Mouse (Mus musculus): Measurements from ENCODE around the gene Fam124a. TPM values are rescaled to one million over a fixed set of nuclear protein-coding genes. Genes with fewer than 3 reads are reported as not detected.
"Not testable (repeated sequence)": the region's sequence is repeated elsewhere in the genome, so short reads cannot be mapped to it uniquely, and the experiment has no call there.

Gene Fam124a
- 1 to 10 TPM; 2.9 to 4.2 TPM for total RNA-seq (2021)

- intact Hi-C loops (cut with DNase I) = loop anchor here (5.0 to 10.0 kb wide), 2 partner anchors 209 to 422 kb away; partner anchors contain the start of gene Ints6
- DNase-seq = peak; percentile 61 to 73
Measured at GRCm38 (mm10) chr14:62555309-62555829, at the start of gene Fam124a. TSS of gene Fam124a (plus strand) at chr14:62555737.

DNA sequence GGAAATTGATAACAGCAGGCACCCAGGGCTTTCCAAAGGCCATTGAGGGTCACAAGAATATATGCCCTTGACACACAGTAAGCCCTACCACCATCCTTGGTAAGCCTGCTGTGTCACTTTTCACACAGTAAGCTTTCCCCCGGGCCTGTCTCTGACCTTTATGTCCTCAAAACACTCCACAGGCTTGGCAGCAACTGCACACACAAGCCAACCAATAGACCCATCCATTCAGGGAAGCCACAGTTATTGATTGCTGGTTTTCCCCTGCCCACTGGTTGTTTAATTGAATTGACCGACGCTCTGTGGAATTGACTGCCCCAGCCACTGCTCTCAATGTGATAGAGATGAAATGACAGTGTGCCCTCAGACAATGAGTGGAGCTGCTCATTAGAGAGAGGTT is 49.3 kb upstream of the Fam124a start:
- intact Hi-C loops (cut with DNase I) = no loop called here
- no peak for DNase-seq

GRCm38 (mm10) chr14:62509350-62509749 is 46.2 kb upstream of the Fam124a start:
- intact Hi-C loops (cut with DNase I) = no loop called here
- peak; percentile 39 to 53 for DNase-seq

- DNase-seq = no peak
- intact Hi-C loops (cut with DNase I) = no loop called here
Measured at GRCm38 (mm10) chr14:62512845-62513244, 42.7 kb upstream of the Fam124a start.

DNA sequence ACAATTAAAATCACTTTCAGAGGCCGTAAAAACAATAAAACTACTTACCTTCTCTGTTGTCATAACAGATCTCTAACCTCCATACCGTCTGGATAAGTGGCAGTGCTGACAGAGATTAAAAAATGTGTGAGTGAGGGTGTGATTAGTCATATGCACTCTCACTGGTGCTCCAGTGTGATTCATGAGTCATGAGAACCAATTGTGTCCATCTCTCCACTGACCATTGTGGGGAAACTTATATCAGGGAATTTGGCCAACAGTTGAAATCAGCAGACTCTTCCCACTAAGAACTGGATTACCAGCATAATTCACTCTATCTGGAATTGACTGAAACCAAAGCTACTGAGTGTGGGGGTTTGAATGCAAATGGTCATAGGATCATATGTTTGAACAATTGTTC is 24.6 kb upstream of the Fam124a start:
- no peak for DNase-seq
- intact Hi-C loops (cut with DNase I) = no loop called here

- intact Hi-C loops (cut with DNase I) = no loop called here
- peak; percentile 12 to 30 for DNase-seq
Measured at GRCm38 (mm10) chr14:62536127-62536526, 19.4 kb upstream of the Fam124a start.

GRCm38 (mm10) chr14:62536988-62537387 is 18.5 kb upstream of the Fam124a start:
- DNase-seq = no peak
- intact Hi-C loops (cut with DNase I) = no loop called here

DNA sequence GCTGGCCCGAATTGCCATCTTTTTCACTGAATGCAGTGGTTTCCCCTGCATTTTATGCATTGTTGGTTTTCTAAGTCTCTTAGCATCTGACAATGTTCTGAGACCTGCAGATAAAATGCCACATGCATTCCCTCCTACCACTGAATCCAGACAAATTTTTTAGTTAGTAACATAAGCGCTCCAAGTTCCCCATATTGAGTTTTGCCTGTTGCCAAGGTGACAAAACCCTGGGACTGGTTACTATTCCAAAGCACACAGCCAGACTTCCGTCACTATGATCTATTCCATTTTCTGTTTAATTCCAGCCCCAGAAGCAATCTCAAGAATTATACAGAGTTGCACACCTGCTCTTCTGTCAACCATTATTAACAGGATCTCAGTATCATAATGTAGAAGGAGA is 15.7 kb upstream of the Fam124a start:
- no peak for DNase-seq
- intact Hi-C loops (cut with DNase I) = no loop called here

DNA sequence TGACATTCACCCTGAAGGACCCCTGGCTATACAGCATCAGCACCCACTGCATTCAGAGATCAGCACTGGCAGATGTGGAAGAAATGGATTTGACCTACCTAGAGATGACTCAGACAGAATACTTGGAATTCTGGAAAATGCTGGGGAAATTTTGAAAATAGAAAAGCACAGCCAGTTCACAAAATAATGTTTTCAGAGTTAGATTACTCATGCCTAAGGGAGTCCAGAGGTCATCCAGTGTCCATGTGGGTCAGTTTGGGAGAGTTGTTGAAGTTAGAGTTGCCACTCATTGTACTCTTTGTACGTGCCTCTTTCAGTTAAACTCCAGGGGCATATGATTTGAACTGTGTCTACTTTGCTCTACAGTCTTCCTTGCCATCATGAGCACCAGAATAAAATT is 13.8 kb upstream of the Fam124a start:
- intact Hi-C loops (cut with DNase I) = no loop called here
- DNase-seq = no peak

DNA sequence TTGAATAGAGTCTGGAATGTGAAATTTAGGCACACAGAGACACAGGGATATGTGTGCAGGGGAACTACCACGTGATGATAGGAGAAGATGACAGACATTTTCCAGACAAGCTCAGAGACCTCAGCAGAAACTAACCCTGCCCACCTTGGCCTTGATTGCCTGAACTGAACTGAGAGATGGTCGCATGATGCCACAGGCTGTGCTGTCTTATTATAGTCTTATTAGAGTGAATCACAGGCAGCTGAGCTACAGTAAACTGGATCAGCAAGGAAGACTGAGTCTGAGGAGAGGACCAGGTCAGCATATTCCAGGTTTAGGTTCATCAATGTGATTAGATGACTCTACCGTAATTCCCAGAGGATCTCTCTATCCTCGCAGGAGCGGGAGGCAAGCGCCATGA is 9.2 kb upstream of the Fam124a start:
- no peak for DNase-seq
- intact Hi-C loops (cut with DNase I) = no loop called here

DNA sequence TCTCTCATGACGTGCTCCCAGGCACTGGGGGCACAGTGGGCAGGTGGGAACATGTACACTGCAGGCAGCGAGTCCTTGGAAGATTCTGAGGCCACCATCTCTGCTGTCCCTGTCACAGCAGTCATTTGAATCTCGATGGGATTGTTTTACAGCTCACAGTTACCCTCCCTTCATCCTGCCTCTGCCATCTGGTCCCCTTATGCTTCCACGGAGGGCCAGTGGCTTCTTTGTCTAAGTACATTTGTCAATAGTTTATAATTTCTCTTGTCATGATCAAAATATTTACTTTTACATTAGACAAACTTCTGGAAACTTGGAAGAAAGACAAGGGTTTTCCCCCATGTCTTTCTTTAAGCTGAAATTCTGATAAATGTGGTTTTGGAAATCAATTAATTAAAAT is 8.8 kb upstream of the Fam124a start:
- intact Hi-C loops (cut with DNase I) = no loop called here
- DNase-seq = no peak

DNA sequence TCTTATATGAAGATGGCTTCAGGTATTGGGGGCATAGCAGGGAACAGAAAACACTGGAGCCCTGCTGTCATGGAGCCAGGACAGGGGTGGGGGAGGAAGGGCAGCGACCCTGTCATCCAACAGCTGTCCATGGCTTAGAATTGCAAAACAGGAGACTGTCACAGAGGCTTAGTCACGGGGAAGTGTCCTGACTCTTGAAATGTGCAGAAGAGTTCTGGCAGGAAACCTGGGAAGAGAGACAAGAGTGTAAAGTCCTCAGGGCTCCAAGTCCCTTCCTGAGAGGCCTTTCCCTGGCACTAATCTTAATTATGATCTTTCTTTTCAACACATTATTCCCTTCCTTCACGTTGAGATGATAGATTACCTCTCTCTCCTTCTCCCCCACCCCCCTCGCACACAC is 5.4 kb upstream of the Fam124a start:
- intact Hi-C loops (cut with DNase I) = loop anchor here (10.0 kb wide), 1 partner anchor 215 kb away; the partner anchor contains the start of gene Ints6
- DNase-seq = no peak

- no peak for DNase-seq
- intact Hi-C loops (cut with DNase I) = loop anchor here (10.0 kb wide), 1 partner anchor 212 kb away; the partner anchor contains the start of gene Ints6
Measured at GRCm38 (mm10) chr14:62552771-62553170, 2.8 kb upstream of the Fam124a start.

GRCm38 (mm10) chr14:62553786-62554185 is 1.8 kb upstream of the Fam124a start:
- no peak for DNase-seq
- intact Hi-C loops (cut with DNase I) = loop anchor here (10.0 kb wide), 1 partner anchor 211 kb away; the partner anchor contains the start of gene Ints6

DNA sequence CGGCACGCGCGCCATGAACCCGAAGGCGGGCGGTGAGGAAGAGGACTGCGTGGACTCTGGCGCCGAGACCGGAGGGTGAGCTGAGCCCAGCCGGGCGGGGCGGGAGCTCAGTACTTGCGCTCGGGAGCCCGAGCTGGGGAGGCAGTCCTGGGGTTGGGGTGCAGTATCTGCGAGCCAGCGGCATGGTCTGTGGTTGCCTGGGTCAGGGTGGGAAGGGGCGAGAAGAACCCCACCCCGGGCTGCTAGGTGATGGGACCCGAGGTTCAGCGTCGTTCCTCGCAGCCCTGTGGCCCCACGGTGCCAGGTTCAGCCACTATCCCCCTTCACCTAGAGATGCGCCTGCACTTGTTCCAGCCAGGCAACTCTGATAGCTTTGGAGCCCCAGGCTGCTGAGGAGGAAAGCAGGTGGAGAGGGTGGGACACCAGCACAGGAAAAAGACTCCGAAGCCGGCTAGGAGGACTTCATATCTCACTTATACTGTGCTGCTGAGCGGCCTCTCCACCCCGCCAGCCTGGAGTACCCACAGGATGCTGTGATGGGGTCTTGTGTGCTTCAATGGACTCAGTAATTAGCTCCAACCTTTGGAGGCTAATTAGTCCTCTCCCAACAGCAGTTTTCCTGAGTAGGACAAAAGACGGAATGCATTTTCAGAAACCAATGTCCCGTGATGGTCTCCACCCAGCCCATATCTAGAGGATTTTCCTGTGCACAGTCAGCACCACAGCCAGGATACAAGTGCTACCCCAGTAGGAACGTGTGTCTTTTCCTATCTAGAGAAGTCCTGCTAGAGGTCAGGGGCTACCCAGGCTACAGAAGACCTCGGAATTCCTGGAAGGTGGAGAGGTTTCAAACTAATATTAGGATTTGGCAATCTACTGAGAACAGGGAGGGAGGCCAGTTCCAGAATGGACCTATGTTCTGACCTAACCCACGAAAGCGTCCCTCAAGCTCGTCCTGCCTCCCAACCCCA is 588 bp downstream of the Fam124a start:
- intact Hi-C loops (cut with DNase I) = loop anchor here (5.0 to 10.0 kb wide), 2 partner anchors 209 to 421 kb away; partner anchors contain the start of gene Ints6
- peak; percentile 12 to 41 for DNase-seq

DNA sequence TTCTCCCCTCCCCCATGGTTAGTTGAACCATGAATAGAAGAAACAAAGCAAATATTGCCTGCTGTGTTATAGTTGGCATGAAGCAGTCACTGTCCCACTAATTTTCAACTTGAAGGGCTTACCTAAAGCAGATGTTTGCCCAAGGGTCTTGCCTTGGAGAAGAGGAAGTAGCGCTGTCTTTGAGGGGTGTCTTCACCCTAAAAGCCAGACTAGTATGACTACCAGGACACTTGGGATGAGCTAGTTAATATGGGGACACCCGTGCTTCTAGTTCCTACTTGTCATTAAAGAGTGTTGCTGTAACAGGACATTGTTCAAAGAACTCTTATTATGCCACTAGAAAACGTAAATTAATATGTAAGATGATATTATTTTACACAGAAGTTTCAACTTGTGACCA is 1.6 kb downstream of the Fam124a start:
- no peak for DNase-seq
- intact Hi-C loops (cut with DNase I) = loop anchor here (5.0 to 10.0 kb wide), 2 partner anchors 208 to 420 kb away; partner anchors contain the start of gene Ints6

- intact Hi-C loops (cut with DNase I) = no loop called here
- DNase-seq = no peak
Measured at GRCm38 (mm10) chr14:62561875-62562748, 6.6 kb downstream of the Fam124a start.

DNA sequence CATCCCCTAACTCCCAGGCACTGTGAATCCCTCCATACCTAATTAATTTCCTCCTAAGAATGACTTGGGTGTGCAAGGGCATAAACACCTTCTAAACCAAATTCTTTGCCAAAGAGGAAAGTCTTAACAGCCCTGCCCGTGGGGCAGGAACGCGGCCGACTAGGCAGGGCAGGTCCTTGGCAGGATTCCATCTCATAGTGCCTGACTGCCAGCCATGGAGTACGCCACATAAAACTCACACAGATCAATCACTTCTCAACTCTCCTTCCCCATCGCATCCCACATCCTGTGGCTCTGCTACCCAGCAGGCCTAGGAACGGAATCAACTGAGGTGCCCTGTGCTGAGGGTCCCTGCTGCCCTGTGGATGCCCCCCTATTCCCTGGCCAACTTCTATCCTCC is 8.1 kb downstream of the Fam124a start:
- intact Hi-C loops (cut with DNase I) = no loop called here
- DNase-seq = no peak

DNA sequence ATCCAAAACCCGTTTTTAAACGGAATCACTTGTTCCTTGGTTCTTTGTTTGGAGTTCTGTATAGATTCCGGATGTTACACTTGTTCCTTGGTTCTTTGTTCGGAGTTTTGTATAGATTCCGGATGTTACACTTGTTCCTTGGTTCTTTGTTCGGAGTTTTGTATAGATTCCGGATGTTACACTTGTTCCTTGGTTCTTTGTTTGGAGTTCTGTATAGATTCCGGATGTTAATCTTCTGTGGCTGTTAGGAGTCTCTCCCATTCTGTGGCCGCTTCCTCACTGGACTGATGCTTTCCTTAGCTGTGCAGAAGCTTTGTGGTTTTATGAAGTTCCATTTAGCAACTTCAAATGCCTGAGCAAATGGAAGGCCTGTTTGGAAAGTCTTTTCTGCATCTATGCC is 11.3 kb downstream of the Fam124a start, which contains the start of gene Gm4131:
Gm4131 (minus strand) TSS at position 101 of the 400 bp plus-strand sequence.
- intact Hi-C loops (cut with DNase I); DNase-seq: not testable (repeated sequence)

GRCm38 (mm10) chr14:62569463-62569862 is 13.9 kb downstream of the Fam124a start:
- intact Hi-C loops (cut with DNase I) = no loop called here
- no peak for DNase-seq

Measured in heart, postnatal 36 days (tissue).